Mouse (Mus musculus) kidney, postnatal 10 days (tissue): ENCODE measurements around the gene Fam222b.

Source experiments
- DNase-seq: peaks from one replicate; pipeline ENCODE4 v3.0.0; 2021; ENCODE audit warnings: mixed read lengths

The Fam222b gene

GRCm38 (mm10) chr11:78094137-78094503 lies 340 bp upstream of the Fam222b start:
- DNase-seq: no peak

GRCm38 (mm10) chr11:78095144-78095516 lies 670 bp downstream of the Fam222b start:
- no peak for DNase-seq

GRCm38 (mm10) chr11:78097077-78097476 lies 2.6 kb downstream of the Fam222b start:
- DNase-seq: no peak

GRCm38 (mm10) chr11:78100746-78101145 lies 6.3 kb downstream of the Fam222b start:
- no peak for DNase-seq

GRCm38 (mm10) chr11:78102142-78102541 lies 7.7 kb downstream of the Fam222b start:
- DNase-seq: no peak

GRCm38 (mm10) chr11:78102958-78103747 lies 8.7 kb downstream of the Fam222b start:
- DNase-seq: peak; percentile 29

GRCm38 (mm10) chr11:78104501-78104900 lies 10.0 kb downstream of the Fam222b start:
- DNase-seq: no peak

- DNase-seq: no peak
Observed at GRCm38 (mm10) chr11:78113616-78114015, 19.2 kb downstream of the Fam222b start.

- DNase-seq: no peak
Observed at GRCm38 (mm10) chr11:78114676-78115366, 20.4 kb downstream of the Fam222b start.

- peak; percentile 98 for DNase-seq
Observed at GRCm38 (mm10) chr11:78115367-78116145, 21.1 kb downstream of the Fam222b start.

GRCm38 (mm10) chr11:78116146-78116410 lies 21.6 kb downstream of the Fam222b start:
- DNase-seq: no peak

GRCm38 (mm10) chr11:78118467-78118866 lies 24.0 kb downstream of the Fam222b start:
- no peak for DNase-seq

GRCm38 (mm10) chr11:78119898-78120297 lies 25.4 kb downstream of the Fam222b start:
- DNase-seq: no peak

GRCm38 (mm10) chr11:78121176-78121575 lies 26.7 kb downstream of the Fam222b start:
- DNase-seq: peak; percentile 43

- no peak for DNase-seq
Observed at GRCm38 (mm10) chr11:78122815-78123214, 28.4 kb downstream of the Fam222b start.

- DNase-seq: no peak
Observed at GRCm38 (mm10) chr11:78123782-78124181, 29.3 kb downstream of the Fam222b start.

GRCm38 (mm10) chr11:78125691-78126090 lies 31.2 kb downstream of the Fam222b start:
- DNase-seq: no peak

GRCm38 (mm10) chr11:78126739-78127138 lies 32.3 kb downstream of the Fam222b start:
- no peak for DNase-seq

- DNase-seq: no peak
Observed at GRCm38 (mm10) chr11:78129458-78129857, 35.0 kb downstream of the Fam222b start.

- no peak for DNase-seq
Observed at GRCm38 (mm10) chr11:78133915-78134314, 39.5 kb downstream of the Fam222b start.

- DNase-seq: no peak
Observed at GRCm38 (mm10) chr11:78134344-78134743, 39.9 kb downstream of the Fam222b start.

- DNase-seq: peak; percentile 25
Observed at GRCm38 (mm10) chr11:78135314-78135713, 40.9 kb downstream of the Fam222b start.

GRCm38 (mm10) chr11:78136132-78136531 lies 41.7 kb downstream of the Fam222b start:
- DNase-seq: no peak

- no peak for DNase-seq
Observed at GRCm38 (mm10) chr11:78137584-78137983, 43.1 kb downstream of the Fam222b start.
